In the genomic region with DNA sequence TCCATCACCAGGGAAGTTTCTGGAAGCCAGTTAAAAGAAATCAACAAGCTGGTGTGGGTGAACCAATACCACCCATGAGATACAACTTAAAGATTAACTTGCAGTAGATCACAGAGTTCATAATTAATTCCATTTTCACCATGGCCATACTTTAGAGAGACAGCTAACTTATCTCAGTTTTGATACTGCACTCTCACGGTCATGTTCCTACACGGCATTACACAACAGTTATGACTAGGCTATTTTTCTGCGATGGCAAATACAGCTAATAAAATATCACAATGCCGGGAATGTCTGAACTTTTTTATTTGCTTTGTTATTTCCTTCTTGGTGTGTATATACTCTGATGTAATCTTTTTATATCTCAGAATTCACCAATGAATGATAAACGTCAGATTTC, we compare ENCODE assay signal across 12 mouse cellular contexts. TPM values are rescaled to one million over a fixed set of nuclear protein-coding genes. Genes with fewer than 3 reads are reported as not detected.
DNase-seq lines count a peak whose midpoint lies in the region; ATAC-seq lines count a peak whose summit lies in the region.
"Had no signal": no experiment of that assay in that cellular context is flagged by ENCODE, and none has a peak within 500 bp of the region (broad histone marks: within the 10 kb centered on the region; RNA-seq: fewer than 3 reads in every experiment).

No protein-coding gene starts in this region.

- no peak overlapping the region for H3K4me3 ChIP-seq in hindbrain, embryonic 11.5 days (ENCODE audit: low read depth, low read length)
- no peak overlapping the region for H3K4me3 ChIP-seq in hindbrain, embryonic 10.5 days
- H3K4me3 ChIP-seq in embryonic facial prominence, embryonic 13.5 days: no peak overlapping the region
- H3K4me3 ChIP-seq in liver, embryonic 16.5 days (ENCODE audit: low read depth, low read length): no peak overlapping the region

- peaks cover 2% of the 10 kb centered on the region; the same call in 1 of the 2 replicates for H3K36me3 ChIP-seq in hindbrain, embryonic 11.5 days (ENCODE audit: control insufficient read depth, insufficient read depth, low read length)
- peaks cover 32% of the 10 kb centered on the region for H3K36me3 ChIP-seq in hindbrain, embryonic 10.5 days
- peaks cover 24% of the 10 kb centered on the region for H3K36me3 ChIP-seq in embryonic facial prominence, embryonic 13.5 days
- no peaks in the 10 kb centered on the region for H3K36me3 ChIP-seq in liver, embryonic 16.5 days (ENCODE audit: control insufficient read depth, insufficient read depth)

- no peak for ATAC-seq in hindbrain, embryonic 11.5 days (ENCODE audit: low FRiP score)
- no peak for ATAC-seq in embryonic facial prominence, embryonic 13.5 days (ENCODE audit: insufficient number of reproducible peaks, insufficient read depth, low FRiP score, low TSS enrichment, low read depth)
- ATAC-seq in liver, embryonic 16.5 days (ENCODE audit: low read depth): no peak
- ATAC-seq in inflammation-experienced regulatory T-cells, adult 6 months: no peak

- H3K27ac ChIP-seq in hindbrain, embryonic 11.5 days (ENCODE audit: low read depth, low read length): no peak overlapping the region
- H3K27ac ChIP-seq in hindbrain, embryonic 10.5 days: no peak overlapping the region
- H3K27ac ChIP-seq in embryonic facial prominence, embryonic 13.5 days: no peak overlapping the region
- 0 out of 2 replicates have a peak overlapping the region, but pooled peaks have one; percentile 9 for H3K27ac ChIP-seq in liver, embryonic 16.5 days (ENCODE audit: low read length)

- H3K4me1 ChIP-seq in hindbrain, embryonic 11.5 days (replicated peaks; ENCODE audit: control insufficient read depth, insufficient read depth, low read length): no peaks in the 10 kb centered on the region
- peaks cover 30% of the 10 kb centered on the region for H3K4me1 ChIP-seq in hindbrain, embryonic 10.5 days (replicated peaks)
- peaks cover 21% of the 10 kb centered on the region for H3K4me1 ChIP-seq in embryonic facial prominence, embryonic 13.5 days
- peaks cover 16% of the 10 kb centered on the region for H3K4me1 ChIP-seq in liver, embryonic 16.5 days (ENCODE audit: control insufficient read depth, low read depth, low read length)

- no peaks in the 10 kb centered on the region for H3K9me3 ChIP-seq in hindbrain, embryonic 11.5 days (ENCODE audit: control insufficient read depth, low read length)
- no peaks in the 10 kb centered on the region for H3K9me3 ChIP-seq in hindbrain, embryonic 10.5 days
- H3K9me3 ChIP-seq in embryonic facial prominence, embryonic 13.5 days: no peaks in the 10 kb centered on the region
- H3K9me3 ChIP-seq in liver, embryonic 16.5 days (replicated peaks; ENCODE audit: control insufficient read depth, low read length): no peaks in the 10 kb centered on the region

- DNase-seq in hindbrain, embryonic 11.5 days (ENCODE audit: low spot score): no peak
- no peak for DNase-seq in hindbrain, embryonic 10.5 days (ENCODE audit: low spot score)
- DNase-seq in 416B (ENCODE audit: low read depth): peak; percentile 79
- DNase-seq in left cerebral cortex, adult 11 months (ENCODE audit: low spot score): no peak
- DNase-seq in thymus, postnatal 25 days: no peak
- DNase-seq: right cerebral cortex, postnatal 25 days had no signal

- no peaks in the 10 kb centered on the region for H3K27me3 ChIP-seq in hindbrain, embryonic 11.5 days (ENCODE audit: control insufficient read depth, insufficient read depth, low read length)
- H3K27me3 ChIP-seq in hindbrain, embryonic 10.5 days (ENCODE audit: insufficient read depth, poor library complexity, severe bottlenecking): no peaks in the 10 kb centered on the region
- no peaks in the 10 kb centered on the region for H3K27me3 ChIP-seq in embryonic facial prominence, embryonic 13.5 days
- no peaks in the 10 kb centered on the region for H3K27me3 ChIP-seq in liver, embryonic 16.5 days (ENCODE audit: control insufficient read depth, insufficient read depth, low read depth, low read length)

- H3K9ac ChIP-seq in hindbrain, embryonic 11.5 days (ENCODE audit: low read depth, low read length): no peak overlapping the region
- no peak overlapping the region for H3K9ac ChIP-seq in embryonic facial prominence, embryonic 13.5 days
- no peak overlapping the region for H3K9ac ChIP-seq in liver, embryonic 16.5 days (ENCODE audit: low read depth, low read length)

- H3K4me2 ChIP-seq in hindbrain, embryonic 11.5 days (replicated peaks; ENCODE audit: low read depth, low read length): 0 out of 2 replicates have a peak overlapping the region, but pooled peaks have one; percentile 4
- H3K4me2 ChIP-seq in embryonic facial prominence, embryonic 13.5 days: peak overlapping the region; percentile 72
- H3K4me2 ChIP-seq in liver, embryonic 16.5 days (ENCODE audit: low read depth, low read length): peak overlapping the region; percentile 42

- 92% methylated on average over 5 of the region's 5 CpGs for WGBS in hindbrain, embryonic 11.5 days
- WGBS in hindbrain, embryonic 10.5 days: 91% methylated on average over 5 of the region's 5 CpGs
- WGBS in embryonic facial prominence, embryonic 13.5 days: 75% methylated on average over 5 of the region's 5 CpGs
- WGBS in liver, embryonic 16.5 days (ENCODE audit: insufficient replicate concordance): 16% methylated on average over 5 of the region's 5 CpGs

RNA-seq across cellular contexts. Expression of a gene that starts 9.4 kb away (rescaled TPM):
- polyA plus RNA-seq in hindbrain, embryonic 11.5 days (2014; fragmentation: Nextera tagmentation; extraction: Ambion mirVana): 436 and 480 TPM in 2 replicates
- polyA plus RNA-seq in hindbrain, embryonic 10.5 days (2016; fragmentation: Nextera tagmentation; extraction: Ambion mirVana): 279 and 332 TPM in 2 replicates
- polyA plus RNA-seq in embryonic facial prominence, embryonic 13.5 days (2015; fragmentation: Nextera tagmentation; extraction: Ambion mirVana): 148 and 152 TPM in 2 replicates
- 136 and 151 TPM in 2 replicates for polyA plus RNA-seq in liver, embryonic 16.5 days (2015; fragmentation: Nextera tagmentation; extraction: Ambion mirVana)
- polyA plus RNA-seq in inflammation-experienced regulatory T-cells, adult 6 months (2017; shearing (Covaris generic)): 10 to 100 TPM in 1 of 3 experiments, 1 to 10 TPM in 2; 6.3 to 13.0 (median 9.4) TPM

RNA-seq across cellular contexts. Expression of a gene that starts 9.6 kb away (rescaled TPM):
- 23.9 and 29.0 TPM in 2 replicates for polyA plus RNA-seq in hindbrain, embryonic 11.5 days (2014; fragmentation: Nextera tagmentation; extraction: Ambion mirVana)
- 13.5 and 13.7 TPM in 2 replicates for polyA plus RNA-seq in hindbrain, embryonic 10.5 days (2016; fragmentation: Nextera tagmentation; extraction: Ambion mirVana)
- 11.2 and 12.0 TPM in 2 replicates for polyA plus RNA-seq in embryonic facial prominence, embryonic 13.5 days (2015; fragmentation: Nextera tagmentation; extraction: Ambion mirVana)
- 3.5 and 3.7 TPM in 2 replicates for polyA plus RNA-seq in liver, embryonic 16.5 days (2015; fragmentation: Nextera tagmentation; extraction: Ambion mirVana)
- 10 to 100 TPM in 2 of 3 experiments, 1 to 10 TPM in 1; 9.5 to 14.6 (median 13.5) TPM for polyA plus RNA-seq in inflammation-experienced regulatory T-cells, adult 6 months (2017; shearing (Covaris generic))

RNA-seq across cellular contexts. Expression of a gene that starts 53.9 kb away (rescaled TPM):
- polyA plus RNA-seq in hindbrain, embryonic 11.5 days (2014; fragmentation: Nextera tagmentation; extraction: Ambion mirVana): 0.22 TPM in 1 of 2 replicates, not detected in the other
- 0.21 and 0.30 TPM in 2 replicates for polyA plus RNA-seq in hindbrain, embryonic 10.5 days (2016; fragmentation: Nextera tagmentation; extraction: Ambion mirVana)
- polyA plus RNA-seq in embryonic facial prominence, embryonic 13.5 days (2015; fragmentation: Nextera tagmentation; extraction: Ambion mirVana): 0.15 and 0.80 TPM in 2 replicates
- 0.13 and 0.48 TPM in 2 replicates for polyA plus RNA-seq in liver, embryonic 16.5 days (2015; fragmentation: Nextera tagmentation; extraction: Ambion mirVana)
- polyA plus RNA-seq in inflammation-experienced regulatory T-cells, adult 6 months (2017; shearing (Covaris generic)): not detected

RNA-seq across cellular contexts. Expression of a gene that starts 57.6 kb away (rescaled TPM):
- not detected in 2 replicates for polyA plus RNA-seq in hindbrain, embryonic 11.5 days (2014; fragmentation: Nextera tagmentation; extraction: Ambion mirVana)
- not detected in 2 replicates for polyA plus RNA-seq in hindbrain, embryonic 10.5 days (2016; fragmentation: Nextera tagmentation; extraction: Ambion mirVana)
- polyA plus RNA-seq in embryonic facial prominence, embryonic 13.5 days (2015; fragmentation: Nextera tagmentation; extraction: Ambion mirVana): not detected in 2 replicates
- not detected in 2 replicates for polyA plus RNA-seq in liver, embryonic 16.5 days (2015; fragmentation: Nextera tagmentation; extraction: Ambion mirVana)
- not detected for polyA plus RNA-seq in inflammation-experienced regulatory T-cells, adult 6 months (2017; shearing (Covaris generic))
- polyA plus RNA-seq: gonadal fat pad, adult 2 months; large intestine, adult 2 months; urinary bladder, adult 2 months had no signal

Comparison
In these comparisons a context has a peak if more than half of its experiments do, and no peak if none do; other contexts are left out.
1. H3K4me2 ChIP-seq: peak in every context shown above with its lines; median percentile 72 in embryonic facial prominence, embryonic 13.5 days; 42 in liver, embryonic 16.5 days; 4 in hindbrain, embryonic 11.5 days.